Mouse (Mus musculus) adrenal gland, postnatal 14 days (tissue): ENCODE measurements at regions not wholly inside any gene's neighbourhood (a gene's known extent, or its start where the extent isn't known, plus 50 kb on each side); places are given as distances from the start of the nearest gene placed in this dataset.

Experiments
- DNase-seq: peaks from one replicate; pipeline ENCODE4 v3.0.0; 2021; ENCODE audit warnings: mixed read lengths

DNA sequence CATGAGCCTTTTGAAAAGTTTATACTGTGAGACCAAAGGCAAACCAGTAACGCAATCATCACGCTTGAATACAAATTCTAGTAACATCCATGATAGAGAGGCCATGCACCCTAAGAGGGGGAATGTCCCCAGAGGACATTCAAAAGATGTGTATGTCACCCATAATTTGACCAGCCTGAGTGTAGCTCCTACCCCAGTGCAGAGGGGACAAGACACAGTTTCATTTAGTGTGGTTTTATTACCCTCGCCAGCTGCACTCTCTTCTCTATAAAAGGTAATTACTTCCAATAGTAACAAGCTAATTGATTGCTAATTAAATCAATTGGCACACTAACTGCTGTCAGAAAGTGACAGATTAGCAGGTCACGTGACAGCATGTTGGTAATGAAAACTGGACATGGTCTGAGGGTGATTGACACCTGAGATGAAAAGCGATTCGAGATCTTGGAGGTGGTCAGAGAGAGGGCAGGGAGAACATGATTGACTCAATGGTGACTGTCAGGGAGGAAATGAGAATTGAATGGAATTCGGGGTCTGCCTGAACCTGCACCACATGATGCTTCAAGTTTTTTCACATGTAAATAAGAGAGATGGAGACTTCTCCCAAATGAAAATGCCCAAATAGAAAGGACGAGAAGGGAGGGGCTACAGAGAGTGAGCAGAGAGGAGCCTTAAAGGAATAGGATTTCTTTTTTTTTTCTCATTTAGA lies 309.9 kb downstream of the En1 start:
- no peak for DNase-seq

DNA sequence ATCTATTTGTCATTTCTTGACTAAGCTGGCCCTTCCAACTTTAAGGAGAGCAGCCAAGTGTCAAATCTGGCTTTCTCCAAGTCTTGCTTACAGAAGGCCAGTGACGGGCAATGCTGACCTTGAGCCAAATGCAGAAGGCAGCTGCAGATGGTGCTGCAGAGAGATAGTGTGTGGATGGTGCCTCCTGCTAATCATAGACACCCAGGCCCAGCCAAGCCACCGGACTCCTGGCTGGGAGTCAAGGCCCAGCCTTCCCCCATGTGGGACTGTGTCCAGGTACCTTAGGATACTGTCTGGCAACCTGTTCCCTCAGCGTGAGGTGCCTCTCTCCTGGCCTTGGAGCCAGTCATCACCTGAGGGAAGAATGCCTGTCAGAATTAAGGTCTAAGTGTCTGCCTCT lies 319.3 kb downstream of the En1 start:
- DNase-seq: no peak

DNA sequence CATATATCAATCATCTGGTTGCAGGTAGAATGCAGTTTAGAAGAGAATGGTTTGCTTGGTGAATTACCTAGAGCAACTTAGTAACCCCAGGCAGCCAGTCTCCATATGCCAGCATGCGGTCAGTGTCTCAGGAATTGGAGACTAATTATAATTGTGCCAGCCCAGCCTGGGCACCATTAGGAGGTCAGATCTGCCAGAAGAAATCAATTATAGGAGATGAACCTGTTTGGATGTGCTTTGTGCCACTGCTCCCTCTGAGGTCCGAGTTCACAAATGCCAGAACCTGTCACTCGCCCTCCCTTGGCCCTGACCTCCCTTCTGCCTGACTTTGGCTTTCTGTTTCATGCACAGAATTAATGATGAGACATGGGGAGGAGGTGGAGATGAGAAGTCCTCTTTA lies 323.1 kb downstream of the En1 start:
- no peak for DNase-seq

DNA sequence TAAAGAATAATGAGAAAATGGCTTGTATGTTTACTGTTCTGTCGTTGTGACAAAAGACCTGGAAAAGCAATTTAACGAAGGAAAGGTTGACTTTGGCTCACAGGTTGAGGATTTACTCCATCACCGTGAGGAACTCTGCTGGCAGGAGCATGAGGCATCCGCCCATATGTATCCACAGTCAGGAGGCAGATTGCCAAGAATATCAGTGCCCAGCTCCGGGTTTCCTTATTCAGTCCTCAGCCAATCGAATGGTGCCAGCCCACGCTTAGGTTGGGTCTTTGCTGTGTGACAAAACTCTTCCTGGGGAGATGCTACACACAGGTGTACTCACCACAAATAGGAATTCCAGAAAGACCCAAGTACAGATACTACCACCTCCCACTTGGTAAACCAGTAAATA lies 327.9 kb downstream of the En1 start:
- no peak for DNase-seq

DNA sequence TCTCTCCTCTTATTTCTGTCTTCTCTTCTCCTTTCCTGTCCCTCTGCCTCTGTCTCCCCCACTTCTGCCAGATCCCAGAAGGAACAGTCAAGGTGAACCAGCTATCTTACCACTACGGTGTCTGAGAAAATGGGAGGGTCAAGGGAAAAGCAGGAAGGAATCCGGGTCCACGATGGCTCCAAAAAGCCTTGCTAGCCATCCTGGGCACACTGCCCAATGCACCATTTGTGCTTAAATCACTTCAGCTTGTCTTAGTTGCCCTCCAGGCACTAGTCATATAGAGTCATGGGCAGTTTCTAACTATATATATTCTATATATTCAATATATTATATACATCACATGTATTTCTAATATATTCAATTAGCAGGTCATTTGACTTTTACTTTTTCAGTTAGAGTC lies 333.1 kb downstream of the En1 start:
- no peak for DNase-seq

DNA sequence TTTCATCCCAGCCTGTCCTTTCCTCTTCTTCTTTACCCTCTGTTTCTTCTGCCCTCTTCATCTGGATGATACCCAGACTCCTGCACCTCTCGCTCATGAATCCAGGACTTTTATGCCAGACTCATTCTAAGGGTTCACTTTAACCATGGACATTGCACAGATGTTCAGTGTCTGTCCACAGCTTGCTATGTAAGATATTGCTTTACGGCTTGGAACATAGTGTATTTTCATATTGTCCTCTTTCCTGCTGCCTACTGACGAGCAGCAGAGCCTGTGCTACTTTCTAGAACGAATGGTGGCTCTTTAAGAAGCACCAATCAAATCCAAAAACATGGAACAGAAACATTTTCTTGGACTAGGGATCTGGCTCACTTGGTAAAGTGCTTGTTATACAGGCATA lies 341.5 kb downstream of the En1 start:
- DNase-seq: no peak

DNA sequence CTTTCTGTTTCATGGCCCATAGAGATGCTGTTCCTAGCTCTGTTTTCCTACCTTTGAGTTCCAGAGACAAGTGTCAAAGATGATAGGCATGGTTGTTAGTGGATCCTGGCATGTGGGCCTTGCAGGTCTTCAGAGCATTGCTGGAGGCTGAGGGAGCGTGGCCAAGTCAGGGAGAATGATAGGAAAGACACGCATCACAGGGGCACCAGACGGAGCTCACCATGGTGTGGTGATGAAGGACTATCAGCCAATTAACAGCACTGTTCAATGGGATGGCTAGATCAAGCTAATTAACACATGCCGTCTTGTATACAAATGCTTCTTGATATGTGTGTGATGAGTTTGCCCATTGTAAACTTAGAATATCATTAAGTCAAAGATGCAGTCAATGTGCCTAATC lies 344.1 kb downstream of the En1 start:
- DNase-seq: no peak

DNA sequence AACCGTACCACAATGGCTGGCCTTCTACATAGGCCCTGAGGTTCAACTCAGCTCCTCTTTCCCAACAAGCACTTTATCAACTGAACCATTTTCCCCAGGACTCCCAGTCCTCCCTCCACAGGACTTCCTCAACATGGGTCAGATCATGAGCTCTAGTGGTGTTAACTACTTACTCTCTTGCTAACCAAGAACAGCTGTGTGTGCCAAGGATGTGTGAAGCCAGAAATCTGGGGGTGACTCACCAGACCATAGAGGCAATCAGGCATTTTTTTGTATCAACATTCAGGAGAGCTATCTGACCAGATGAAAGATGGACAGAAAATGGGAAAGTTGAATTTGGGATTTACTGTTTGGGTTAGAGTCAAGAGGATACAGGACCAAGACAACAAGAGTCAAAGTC lies 359.0 kb downstream of the En1 start:
- DNase-seq: no peak

DNA sequence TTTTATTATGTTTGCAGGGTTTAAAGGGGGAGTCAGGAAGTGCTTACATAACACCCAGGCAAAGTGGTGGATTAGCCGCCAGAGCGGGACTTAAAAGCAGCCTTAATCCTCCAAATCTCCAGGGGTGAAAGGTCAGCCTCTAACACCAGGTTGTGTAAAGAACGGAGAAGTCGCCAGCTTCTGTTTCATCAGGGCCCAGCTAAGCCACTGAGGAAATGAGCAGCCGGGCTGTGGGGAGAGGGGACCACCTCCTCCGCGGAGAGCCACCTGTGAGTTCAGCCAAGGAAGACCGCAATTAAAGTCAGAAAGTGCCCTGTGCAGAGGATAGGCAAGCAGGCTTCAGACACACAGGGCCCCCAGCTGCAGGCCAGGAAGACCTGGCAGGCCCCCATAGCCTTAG lies 359.8 kb downstream of the En1 start:
- DNase-seq: no peak

DNA sequence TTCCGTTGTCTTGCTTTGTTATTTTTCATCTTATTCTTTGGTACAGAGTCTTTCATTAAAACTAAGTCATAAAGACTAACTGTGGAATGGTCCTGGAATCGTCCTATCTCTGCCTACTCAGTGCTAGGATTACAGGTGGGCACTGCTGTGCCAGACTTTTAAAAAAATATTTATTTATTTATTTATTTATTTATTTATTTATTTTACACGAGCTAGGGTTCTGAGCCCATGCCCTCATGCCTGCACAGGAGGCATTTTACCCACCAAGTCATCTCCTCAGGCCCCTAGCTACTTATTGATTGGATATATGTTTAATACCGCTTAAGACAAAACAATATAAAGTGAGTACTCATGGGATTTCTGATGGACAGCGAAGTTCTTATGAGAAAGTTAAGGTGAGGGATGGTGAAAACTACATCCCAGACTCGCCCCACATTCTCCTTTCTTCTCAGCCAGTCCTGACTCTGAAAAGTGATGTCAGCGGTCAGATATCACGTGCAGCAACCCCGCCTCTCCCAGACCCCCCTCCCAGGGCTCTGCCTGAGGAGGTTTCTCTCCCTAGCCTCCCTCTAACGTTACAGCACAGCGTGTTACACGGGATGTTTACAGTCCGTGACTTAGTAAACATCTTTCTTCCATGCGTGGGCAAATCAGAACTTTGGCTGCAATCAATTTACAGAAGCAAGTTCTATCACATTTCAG lies 361.4 kb downstream of the En1 start:
- peak; percentile 6 for DNase-seq

DNA sequence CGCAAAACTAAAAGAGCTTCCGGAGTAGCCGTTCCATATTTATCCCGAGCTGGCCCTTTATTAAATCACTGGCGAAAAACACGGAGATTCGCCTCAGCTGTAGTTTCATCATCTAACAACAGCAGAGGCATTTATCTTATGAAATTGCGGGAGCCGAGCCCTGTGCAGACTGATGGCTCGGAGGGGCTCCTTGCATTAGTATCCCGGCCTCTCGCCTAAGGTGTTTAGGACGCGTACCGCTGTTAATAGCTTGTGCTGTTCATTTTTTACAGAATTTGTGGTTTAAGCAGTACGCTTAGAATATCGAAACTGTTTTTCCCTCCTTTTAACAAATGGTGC lies 361.9 kb downstream of the En1 start:
- DNase-seq: no peak

DNA sequence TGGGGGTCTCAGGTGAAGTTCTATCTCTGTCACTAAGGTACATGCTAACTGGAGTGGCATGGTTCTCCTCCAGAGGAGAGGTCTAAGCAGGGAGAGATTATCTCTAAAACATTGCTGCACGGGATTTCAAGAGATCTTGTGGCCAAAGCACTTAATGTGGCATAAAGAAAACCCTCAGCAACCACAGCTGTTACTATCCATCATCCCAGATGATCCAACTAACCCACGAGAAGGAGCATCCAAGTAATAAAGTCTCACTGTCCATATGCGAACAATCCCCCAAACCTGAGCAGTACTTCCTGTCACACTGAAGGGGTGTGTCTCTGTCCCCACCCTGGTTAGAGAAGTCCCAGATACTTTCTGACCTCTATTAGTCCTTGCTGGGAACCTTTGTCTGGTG lies 363.9 kb downstream of the En1 start:
- no peak for DNase-seq

DNA sequence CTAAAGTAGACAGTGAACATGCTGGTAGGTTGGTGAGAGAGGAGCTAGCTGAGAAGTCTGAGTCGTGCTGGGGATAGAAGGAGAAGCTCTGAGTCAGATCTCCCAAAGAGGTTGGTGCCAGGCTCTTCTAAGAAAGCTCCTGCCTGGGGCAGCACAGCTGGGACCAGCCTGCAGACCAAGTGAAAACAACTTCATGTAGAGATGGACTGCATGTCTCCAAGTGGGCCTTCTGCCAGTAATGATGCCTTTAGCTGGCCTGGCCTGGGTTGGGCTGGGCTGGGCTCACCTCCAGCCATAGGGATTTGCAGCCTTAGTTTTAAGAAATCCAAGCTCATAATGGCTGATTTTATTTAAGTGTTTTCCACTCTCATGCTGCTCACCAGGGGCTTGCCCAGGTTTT lies 357.7 kb downstream of the Insig2 start:
- peak; percentile 11 for DNase-seq

DNA sequence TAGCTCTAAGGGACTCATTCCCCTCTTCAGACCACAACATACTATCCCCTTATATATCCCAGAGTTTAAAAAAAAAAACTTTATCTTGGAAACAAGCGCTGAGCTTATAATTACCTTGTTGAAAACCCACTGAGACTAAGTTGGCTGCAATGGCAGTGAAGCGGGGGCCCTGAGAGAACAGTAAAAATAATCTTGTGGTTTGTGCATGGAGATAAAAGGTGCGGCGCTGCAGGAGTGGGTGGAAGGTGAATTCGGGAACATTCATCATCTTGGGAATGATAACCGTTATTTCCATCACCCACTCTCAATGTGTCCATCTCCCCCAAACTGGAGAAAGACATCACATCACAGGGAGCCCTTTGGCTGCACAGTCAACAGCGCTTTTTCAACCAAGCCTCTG lies 327.9 kb downstream of the Insig2 start:
- DNase-seq: no peak

DNA sequence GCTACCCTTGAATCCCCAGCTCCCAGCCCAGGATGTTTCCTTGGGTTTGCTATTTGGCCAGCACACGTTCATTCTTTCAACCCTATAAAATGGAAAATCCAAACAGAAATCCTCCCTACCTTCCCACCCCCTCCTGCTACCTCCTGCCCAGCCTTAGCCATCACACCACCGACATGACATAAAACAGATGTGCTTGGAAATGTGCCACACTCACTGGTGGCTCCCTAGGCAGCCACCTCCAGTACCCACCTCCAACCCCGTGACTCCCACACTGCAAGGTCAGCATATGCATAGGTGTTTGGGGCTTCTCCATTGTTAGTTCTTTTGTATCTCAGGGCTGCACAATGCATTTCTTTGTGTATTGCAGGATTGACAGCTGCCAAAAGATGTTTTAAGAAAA lies 327.2 kb downstream of the Insig2 start:
- peak; percentile 7 for DNase-seq

DNA sequence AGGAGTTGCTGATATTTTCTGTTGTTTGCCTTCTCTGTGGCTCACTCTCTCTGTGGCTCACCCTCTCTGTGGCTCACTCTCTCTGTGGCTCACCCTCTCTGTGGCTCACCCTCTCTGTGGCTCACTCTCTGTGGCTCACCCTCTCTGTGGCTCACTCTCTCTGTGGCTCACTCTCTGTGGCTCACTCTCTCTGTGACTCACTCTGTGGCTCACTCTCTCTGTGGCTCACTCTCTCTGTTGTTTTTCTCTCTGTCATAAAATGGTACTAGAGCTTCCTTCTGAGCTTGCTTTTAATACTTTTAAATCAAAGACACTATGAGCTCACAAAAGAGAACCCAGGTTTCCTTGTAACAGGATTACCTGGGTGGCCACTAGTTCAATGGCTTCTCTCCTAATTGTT lies 320.3 kb downstream of the Insig2 start:
- no peak for DNase-seq

DNA sequence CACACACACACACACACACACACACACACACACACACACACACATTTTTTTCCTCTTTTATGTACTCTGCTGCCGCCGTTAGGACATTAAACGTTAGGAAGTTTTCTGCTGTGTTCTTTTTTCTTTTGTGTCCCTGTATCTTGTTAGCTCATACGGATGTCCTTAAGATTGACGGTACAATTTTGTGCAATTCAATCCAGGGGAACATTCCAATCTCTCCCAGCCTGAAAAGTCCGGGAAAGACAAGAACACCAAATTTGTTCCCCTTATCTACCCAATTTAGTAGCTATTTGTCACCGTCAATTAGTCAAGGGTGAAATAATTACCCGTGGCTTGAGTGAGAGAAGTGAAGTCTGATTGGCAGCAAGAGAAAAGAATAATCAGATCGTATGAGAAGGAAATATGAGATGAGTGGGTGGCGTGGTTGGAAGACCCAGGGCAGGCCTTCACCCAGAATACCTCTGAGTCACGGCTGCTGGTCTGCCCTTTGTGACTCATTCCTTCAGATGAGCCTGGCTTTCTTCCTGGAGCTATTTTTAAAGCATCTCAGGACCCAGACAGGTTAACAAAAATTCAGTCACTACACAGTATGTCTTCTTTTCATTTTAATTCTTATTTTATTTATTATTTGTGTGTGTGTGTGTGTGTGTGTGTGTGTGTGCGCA lies 318.4 kb downstream of the Insig2 start:
- DNase-seq: peak; percentile 60

DNA sequence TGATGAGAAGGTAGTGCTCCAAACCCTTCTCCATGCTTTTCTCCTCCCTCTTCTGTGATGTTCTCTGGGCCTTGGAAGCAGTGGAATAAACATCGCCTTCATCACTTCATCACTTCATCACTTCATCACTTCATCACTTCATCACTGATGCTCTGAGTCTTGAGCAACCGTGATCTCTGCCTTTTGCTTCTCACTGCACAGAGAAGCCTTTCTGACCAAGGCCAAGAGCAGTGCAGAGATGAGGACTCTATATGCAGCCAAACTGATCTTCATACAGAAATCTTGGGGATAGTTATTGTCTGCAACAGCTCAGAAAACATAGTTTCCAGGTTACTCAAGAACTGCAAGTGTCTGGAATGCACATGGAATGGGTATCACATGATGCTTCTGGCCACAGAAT lies 303.0 kb downstream of the Insig2 start:
- DNase-seq: no peak

DNA sequence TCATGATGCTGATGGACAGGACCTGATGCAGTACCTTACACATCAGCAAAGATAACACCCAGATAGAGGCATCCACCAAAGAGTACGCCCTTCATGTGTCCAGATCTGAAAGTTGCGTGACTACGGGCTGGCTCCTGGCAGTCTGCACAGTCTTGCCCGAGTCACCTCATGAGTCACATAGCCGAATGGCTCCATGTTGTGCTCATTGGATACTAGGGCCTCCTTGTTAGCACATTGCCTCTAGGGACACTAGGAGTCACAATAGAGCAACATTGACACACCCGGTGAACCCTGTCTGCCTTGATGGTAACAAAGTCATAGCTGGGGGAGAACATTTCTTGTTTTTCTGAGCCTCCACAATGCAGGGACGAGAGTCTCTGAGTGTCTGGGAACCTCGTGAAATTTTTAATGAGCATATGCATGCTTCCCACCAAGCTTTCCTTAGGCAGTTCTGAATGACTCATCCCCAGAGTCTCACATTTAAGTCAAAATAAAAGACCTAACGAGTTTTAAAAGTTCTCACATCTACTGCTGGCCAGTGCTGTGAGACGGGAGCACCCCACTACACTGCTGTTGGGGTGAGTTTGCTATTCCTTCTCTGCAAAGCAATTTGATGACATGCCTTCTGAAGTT lies 297.5 kb downstream of the Insig2 start:
- no peak for DNase-seq

DNA sequence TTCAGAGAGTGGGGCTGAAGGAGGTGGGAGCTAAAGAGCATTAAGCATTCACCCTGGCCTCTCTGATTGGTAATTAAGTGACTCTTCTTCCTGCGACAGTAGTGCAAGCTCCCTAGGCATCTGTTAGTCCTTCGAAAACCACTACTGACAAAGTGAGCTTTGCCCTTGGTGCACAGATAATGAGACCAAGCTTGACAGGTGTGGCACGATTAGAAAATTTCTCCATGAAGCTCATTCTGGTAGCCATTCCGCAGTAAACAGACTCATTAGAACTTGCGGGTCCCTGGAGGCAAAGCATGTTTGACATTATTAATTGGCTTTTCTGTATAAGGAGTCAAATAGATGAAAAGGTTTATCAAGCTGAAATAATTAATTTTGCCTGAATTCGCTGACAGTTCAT lies 285.8 kb downstream of the Insig2 start:
- no peak for DNase-seq

DNA sequence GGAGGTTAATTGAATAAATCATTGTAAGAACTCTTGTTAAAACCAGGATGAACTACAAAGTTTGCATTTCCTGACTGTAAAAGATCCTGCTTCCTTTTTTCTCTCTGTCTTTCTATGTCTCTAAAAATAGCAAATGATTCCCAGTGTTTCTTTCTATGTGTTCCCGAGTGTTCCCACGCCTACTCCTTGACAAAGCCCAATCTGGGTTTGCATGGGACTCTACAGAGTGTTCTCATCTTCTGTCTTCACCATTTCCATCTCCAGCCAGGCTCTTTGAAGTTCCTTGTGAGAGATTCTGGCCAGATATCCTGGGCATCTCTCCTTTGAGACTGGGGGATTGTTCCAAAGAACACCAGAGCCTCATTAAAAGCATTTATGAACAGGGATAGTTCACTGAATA lies 285.0 kb downstream of the Insig2 start:
- no peak for DNase-seq

DNA sequence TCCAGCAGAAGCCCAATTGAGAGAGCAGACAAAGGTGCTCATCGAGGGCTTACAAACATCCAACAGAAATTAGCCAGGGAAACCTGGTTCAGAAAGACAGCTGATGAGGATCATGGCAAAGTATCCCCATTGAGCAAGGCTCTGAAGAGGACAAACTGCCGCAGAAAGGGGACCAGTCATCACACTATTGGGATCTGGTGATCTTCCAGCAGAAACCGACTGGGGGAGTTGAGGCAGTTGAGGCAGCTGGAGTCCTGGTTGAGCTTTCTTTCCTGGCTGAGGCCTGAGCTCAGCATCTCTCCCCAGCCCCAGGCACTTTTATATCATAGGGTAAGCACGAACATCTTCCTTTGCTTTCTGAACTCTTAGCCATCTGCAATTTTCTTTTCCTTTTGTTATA lies 282.7 kb downstream of the Insig2 start:
- DNase-seq: no peak

DNA sequence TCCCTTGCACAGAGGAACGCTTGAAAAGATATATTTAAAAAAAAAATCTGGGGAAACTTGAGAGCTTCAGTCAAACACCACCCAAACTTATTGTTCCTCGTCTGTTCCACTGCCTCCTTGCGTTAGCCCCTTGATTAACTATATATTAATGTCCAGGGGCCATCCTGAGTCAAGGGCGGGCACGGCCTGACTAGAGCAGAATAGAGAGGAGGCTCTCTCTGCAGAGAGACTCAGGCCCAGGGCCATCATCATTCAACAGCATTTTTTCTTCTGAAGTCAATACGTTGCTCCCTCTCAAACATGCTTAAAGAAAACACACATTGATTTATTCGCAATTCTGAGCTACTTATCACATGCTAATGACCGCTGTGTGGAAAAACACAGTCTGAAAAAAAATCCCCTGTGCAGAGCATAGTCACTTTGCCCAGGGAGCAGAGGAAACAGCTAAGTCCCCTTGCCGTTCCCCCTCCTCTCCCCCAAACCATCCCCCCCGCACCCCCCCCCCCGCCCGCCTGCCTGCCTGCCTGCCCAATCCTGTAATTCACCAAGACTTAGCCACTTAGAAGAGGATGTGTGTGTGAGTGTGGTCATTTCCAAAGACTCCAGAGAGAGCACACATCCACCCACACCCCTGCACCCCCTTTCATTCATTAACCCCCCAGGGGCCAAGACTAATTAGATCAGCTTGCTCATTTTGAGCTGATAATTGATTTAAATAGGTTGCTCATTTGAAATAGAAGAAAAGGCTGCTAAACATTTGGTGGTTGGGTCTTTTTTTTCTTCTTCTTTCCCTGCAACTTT lies 281.5 kb downstream of the Insig2 start:
- no peak for DNase-seq
